Mouse (Mus musculus) liver, embryonic 12.5 days (tissue): ENCODE data around the gene Tbl1x. TPM values are rescaled to one million over a fixed set of nuclear protein-coding genes. Genes with fewer than 3 reads are reported as not detected.

ENCODE experiments used
- ATAC-seq: fragments of 200-750 bp; cut with Nextera tagmentation; 2 replicates; pipeline ENCODE4 v1.8.0; 2017; ENCODE audit warnings: moderate number of reproducible peaks, mild to moderate bottlenecking, moderate library complexity
- H3K27ac ChIP-seq: fragments of 300-500 bp; sonication (generic); 2 replicates; pipeline ENCODE4 v1.5.1; 2016; ENCODE audit warnings: mild to moderate bottlenecking
- H3K27me3 ChIP-seq: fragments of 300-500 bp; sonication (generic); replicated peaks from 2 replicates; pipeline ENCODE4 v1.6.1; 2016; ENCODE audit warnings: mild to moderate bottlenecking, moderate library complexity
- H3K36me3 ChIP-seq: fragments of 300-500 bp; sonication (generic); 2 replicates; pipeline ENCODE4 v1.6.1; 2016; ENCODE audit warnings: mild to moderate bottlenecking, moderate library complexity
- H3K4me1 ChIP-seq: fragments of 300-500 bp; sonication (generic); 2 replicates; pipeline ENCODE4 v1.6.1; 2016
- H3K4me2 ChIP-seq: fragments of 300-500 bp; sonication (generic); 2 replicates; pipeline ENCODE4 v1.6.1; 2016; ENCODE audit warnings: mild to moderate bottlenecking, moderate library complexity
- H3K4me3 ChIP-seq: fragments of 300-500 bp; sonication (generic); 2 replicates; pipeline ENCODE4 v1.5.1; 2016; ENCODE audit warnings: mild to moderate bottlenecking, moderate library complexity
- H3K9ac ChIP-seq: fragments of 300-500 bp; sonication (generic); 2 replicates; pipeline ENCODE4 v1.6.1; 2016; ENCODE audit warnings: mild to moderate bottlenecking, moderate library complexity
- H3K9me3 ChIP-seq: fragments of 300-500 bp; sonication (generic); replicated peaks from 2 replicates; pipeline ENCODE4 v1.6.1; 2016; ENCODE audit warnings: mild to moderate bottlenecking, moderate library complexity
- WGBS: fragments of 180-500 bp; shearing (Covaris S2); methylation state at CpG from one replicate; pipeline ENCODE4 v1.1.7; 2016; ENCODE audit not compliant: insufficient replicate concordance; 5-methylcytosine and 5-hydroxymethylcytosine counted together
- polyA plus RNA-seq: library from polyadenylated mRNA; unstranded; fragments of >200 nt; fragmentation: Nextera tagmentation; extraction: Ambion mirVana; gene quantifications from 2 replicates; pipeline ENCODE4 v1.2.1, GENCODE M21; 2016

The Tbl1x gene
- polyA plus RNA-seq, 1 experiment from 2014 or later = 27.1 TPM

- no peaks in the 10 kb centered on the region for H3K9me3 ChIP-seq
- no peak overlapping the region for H3K9ac ChIP-seq
- 20% methylated on average over 4 of the region's 4 CpGs for WGBS
- no peak for ATAC-seq
- peak overlapping the region; percentile 18; the same call in 1 of the 2 replicates for H3K4me2 ChIP-seq
- H3K27ac ChIP-seq = no peak overlapping the region
- peaks cover 42% of the 10 kb centered on the region for H3K4me1 ChIP-seq
- no peaks in the 10 kb centered on the region for H3K36me3 ChIP-seq
- no peak overlapping the region for H3K4me3 ChIP-seq
- no peaks in the 10 kb centered on the region for H3K27me3 ChIP-seq
These were observed 69.2 kb downstream of the Tbl1x start for GRCm38 (mm10) chrX:77579964-77580363.

DNA sequence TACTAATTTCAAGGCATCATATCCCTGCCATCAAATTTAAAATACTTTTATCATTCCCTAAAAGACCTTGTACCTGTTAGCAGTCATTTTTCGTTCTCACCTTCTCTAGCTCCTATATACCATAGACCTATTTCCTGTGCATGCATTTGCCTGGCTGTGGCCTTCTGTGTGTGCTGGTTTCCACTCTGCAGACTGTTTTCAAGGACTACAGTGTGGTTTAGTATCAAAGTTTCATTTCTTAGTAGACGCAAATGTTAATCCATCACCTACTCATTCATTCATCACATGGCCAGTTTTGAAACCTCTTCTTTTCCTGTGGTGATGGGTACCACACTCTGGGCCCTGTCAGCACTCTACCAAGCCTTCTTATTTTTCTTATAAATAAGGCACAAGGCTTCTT, 75.2 kb downstream of the Tbl1x start:
- WGBS = 75% methylated on average over 2 of the region's 2 CpGs

GRCm38 (mm10) chrX:77594670-77595224, 83.9 kb downstream of the Tbl1x start:
- 0 out of 2 replicates have a peak, but pooled peaks have one; percentile 30 for ATAC-seq

More for the DNA sequence above, 75.2 kb downstream of the Tbl1x start:
- H3K4me1 ChIP-seq = peaks cover 11% of the 10 kb centered on the region
- no peak overlapping the region for H3K4me2 ChIP-seq
- no peaks in the 10 kb centered on the region for H3K27me3 ChIP-seq
- H3K9me3 ChIP-seq = no peaks in the 10 kb centered on the region
- no peak overlapping the region for H3K9ac ChIP-seq
- no peak overlapping the region for H3K27ac ChIP-seq
- H3K36me3 ChIP-seq = no peaks in the 10 kb centered on the region
- no peak for ATAC-seq
- H3K4me3 ChIP-seq = no peak overlapping the region

DNA sequence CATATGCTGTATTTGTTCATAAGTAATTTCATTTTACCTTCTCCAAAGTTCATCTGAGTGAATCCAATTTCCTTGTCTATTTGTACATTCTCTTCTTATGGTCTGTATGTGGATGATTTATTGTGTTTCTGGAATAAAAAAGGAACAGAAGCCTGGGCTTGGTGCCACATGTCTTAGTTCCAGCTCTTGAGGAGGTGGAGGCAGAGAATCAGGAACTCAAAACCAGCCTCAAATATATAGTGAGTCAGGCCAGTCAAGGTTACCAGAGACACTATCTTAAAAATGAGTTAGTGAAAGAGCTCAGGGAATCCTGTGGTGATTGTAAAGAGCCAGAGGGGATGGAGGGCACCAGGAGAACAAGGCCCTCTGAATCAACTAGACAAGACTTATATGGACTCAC, 86.9 kb downstream of the Tbl1x start:
- Histone ChIP-seq H3K27ac (no peak overlapping the region), H3K9me3 (no peaks in the 10 kb centered on the region), H3K27me3 (no peaks in the 10 kb centered on the region), H3K4me1 (peaks cover 11% of the 10 kb centered on the region), H3K4me3 (no peak overlapping the region), H3K4me2 (no peak overlapping the region), H3K9ac (no peak overlapping the region), H3K36me3 (no peaks in the 10 kb centered on the region)
- ATAC-seq = no peak

More at GRCm38 (mm10) chrX:77594670-77595224, 83.9 kb downstream of the Tbl1x start:
- H3K9ac ChIP-seq = no peak overlapping the region
- H3K4me2 ChIP-seq = 0 out of 2 replicates have a peak overlapping the region, but pooled peaks have one; percentile 1
- H3K27ac ChIP-seq = no peak overlapping the region
- H3K27me3 ChIP-seq = no peaks in the 10 kb centered on the region
- H3K9me3 ChIP-seq = no peaks in the 10 kb centered on the region
- H3K36me3 ChIP-seq = no peaks in the 10 kb centered on the region
- peaks cover 14% of the 10 kb centered on the region for H3K4me1 ChIP-seq
- WGBS = 29% methylated on average over 7 of the region's 7 CpGs
- H3K4me3 ChIP-seq = no peak overlapping the region

DNA sequence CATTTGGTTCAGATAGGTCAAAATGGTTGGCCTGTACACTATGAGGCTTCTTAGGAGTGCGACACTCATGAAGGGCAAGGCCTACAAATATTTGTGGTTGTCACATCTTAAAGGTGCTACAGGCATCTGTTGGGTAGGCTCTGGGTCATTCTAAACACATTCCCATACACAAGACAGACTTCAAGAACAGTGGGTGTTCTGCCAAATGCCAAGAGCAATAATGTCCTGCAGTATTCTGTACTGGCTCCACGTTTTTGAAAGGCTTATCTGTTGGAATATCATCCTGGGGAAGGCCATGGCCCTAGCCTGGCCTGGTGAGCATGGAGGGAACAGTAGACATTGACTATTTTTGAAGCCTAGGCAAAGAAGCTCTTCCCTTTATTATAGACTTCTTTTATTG, 87.9 kb downstream of the Tbl1x start:
- Histone ChIP-seq H3K36me3 (no peaks in the 10 kb centered on the region), H3K9ac (no peak overlapping the region), H3K27ac (no peak overlapping the region), H3K27me3 (no peaks in the 10 kb centered on the region), H3K4me3 (no peak overlapping the region), H3K4me1 (peaks cover 14% of the 10 kb centered on the region), H3K4me2 (no peak overlapping the region), H3K9me3 (no peaks in the 10 kb centered on the region)
- 58% methylated on average over 2 of the region's 2 CpGs for WGBS
- no peak for ATAC-seq

GRCm38 (mm10) chrX:77603496-77604258, 92.9 kb downstream of the Tbl1x start:
- Histone ChIP-seq H3K36me3 (no peaks in the 10 kb centered on the region), H3K4me2 (no peak overlapping the region), H3K9me3 (no peaks in the 10 kb centered on the region), H3K27ac (no peak overlapping the region), H3K27me3 (no peaks in the 10 kb centered on the region), H3K9ac (no peak overlapping the region), H3K4me1 (peaks cover 12% of the 10 kb centered on the region; the same call in 1 of the 2 replicates), H3K4me3 (no peak overlapping the region)
- no peak for ATAC-seq
- 68% methylated on average over 2 of the region's 2 CpGs for WGBS

DNA sequence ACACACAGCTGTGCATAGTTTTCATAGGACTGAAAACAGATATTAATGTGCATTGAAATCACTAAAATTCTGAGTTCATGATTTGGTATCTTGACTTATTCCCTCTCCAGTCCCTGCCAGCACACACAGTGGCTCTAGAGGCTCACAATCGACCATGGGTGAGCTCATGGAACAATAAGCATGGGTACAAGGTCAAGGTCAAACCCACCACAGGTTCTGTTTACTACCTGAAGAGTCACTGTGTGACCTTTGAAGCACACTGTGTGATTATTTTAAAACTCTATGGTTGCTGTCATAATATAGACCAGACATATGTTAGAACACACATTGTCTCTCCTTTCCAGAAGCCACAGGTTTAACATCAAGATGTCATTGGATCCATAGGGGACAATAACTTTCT, 96.7 kb downstream of the Tbl1x start:
- 36% methylated on average over 1 of the region's 1 CpGs for WGBS
- Histone ChIP-seq H3K9ac (no peak overlapping the region), H3K36me3 (no peaks in the 10 kb centered on the region), H3K27ac (no peak overlapping the region), H3K9me3 (no peaks in the 10 kb centered on the region), H3K27me3 (no peaks in the 10 kb centered on the region), H3K4me1 (peaks cover 13% of the 10 kb centered on the region; the same call in 1 of the 2 replicates), H3K4me2 (no peak overlapping the region), H3K4me3 (no peak overlapping the region)
- ATAC-seq = no peak

GRCm38 (mm10) chrX:77608947-77609703, 98.3 kb downstream of the Tbl1x start:
- Histone ChIP-seq H3K4me1 (peaks cover 9% of the 10 kb centered on the region; the same call in 1 of the 2 replicates), H3K9ac (no peak overlapping the region), H3K4me3 (no peak overlapping the region), H3K4me2 (no peak overlapping the region), H3K36me3 (no peaks in the 10 kb centered on the region), H3K9me3 (no peaks in the 10 kb centered on the region), H3K27me3 (no peaks in the 10 kb centered on the region), H3K27ac (no peak overlapping the region)
- WGBS = 56% methylated on average over 2 of the region's 2 CpGs
- no peak for ATAC-seq

DNA sequence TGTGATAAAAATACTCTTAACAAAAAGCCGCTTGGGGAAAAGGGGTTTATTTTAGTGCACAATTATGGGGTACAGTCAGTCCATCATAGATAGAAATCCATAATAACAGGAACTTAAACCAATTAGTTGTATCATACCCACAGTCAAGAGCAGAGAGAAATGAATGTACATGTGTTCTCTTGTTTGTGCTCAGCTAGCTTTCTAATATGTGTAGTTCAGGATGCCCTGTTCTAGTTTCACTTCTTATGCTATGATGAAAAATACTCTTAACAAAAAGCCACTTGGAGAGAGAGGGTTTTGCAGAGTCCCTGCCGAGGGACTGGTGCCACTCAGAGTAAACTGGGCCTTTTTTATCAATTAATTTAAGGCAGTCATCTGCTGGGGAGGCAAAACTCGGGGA, 101.1 kb downstream of the Tbl1x start:
- 42% methylated on average over 3 of the region's 3 CpGs for WGBS
- H3K9ac ChIP-seq = no peak overlapping the region
- H3K27me3 ChIP-seq = no peaks in the 10 kb centered on the region
- H3K4me2 ChIP-seq = no peak overlapping the region
- no peaks in the 10 kb centered on the region for H3K9me3 ChIP-seq
- H3K4me1 ChIP-seq = peaks cover 9% of the 10 kb centered on the region; the same call in 1 of the 2 replicates
- no peaks in the 10 kb centered on the region for H3K36me3 ChIP-seq
- no peak overlapping the region for H3K27ac ChIP-seq
- no peak for ATAC-seq
- no peak overlapping the region for H3K4me3 ChIP-seq

DNA sequence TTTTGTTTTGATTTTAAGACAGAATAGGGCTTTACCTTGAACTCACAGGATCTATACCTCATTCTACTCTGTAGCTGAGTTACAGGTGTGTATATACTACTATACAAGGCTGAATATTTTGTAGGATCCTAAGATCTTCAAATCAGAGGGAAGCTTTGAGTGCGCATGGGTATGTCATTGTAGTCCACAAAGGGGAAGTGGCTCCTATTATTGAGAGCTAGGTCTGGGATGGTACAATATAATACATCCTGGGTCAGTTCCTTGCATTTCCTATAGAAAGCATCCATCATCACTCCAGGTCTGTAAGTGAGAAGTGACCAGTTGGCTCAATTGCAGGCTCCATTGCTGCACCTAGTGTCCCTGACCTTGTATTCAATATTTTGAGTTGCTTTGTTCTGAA, 102.2 kb downstream of the Tbl1x start:
- Histone ChIP-seq H3K4me1 (0 out of 2 replicates have a peak, but pooled peaks cover 7% of the 10 kb centered on the region), H3K36me3 (no peaks in the 10 kb centered on the region), H3K4me2 (no peak overlapping the region), H3K9me3 (no peaks in the 10 kb centered on the region), H3K4me3 (no peak overlapping the region), H3K9ac (no peak overlapping the region), H3K27me3 (no peaks in the 10 kb centered on the region), H3K27ac (no peak overlapping the region)
- no peak for ATAC-seq
- 67% methylated on average over 1 of the region's 1 CpGs for WGBS

DNA sequence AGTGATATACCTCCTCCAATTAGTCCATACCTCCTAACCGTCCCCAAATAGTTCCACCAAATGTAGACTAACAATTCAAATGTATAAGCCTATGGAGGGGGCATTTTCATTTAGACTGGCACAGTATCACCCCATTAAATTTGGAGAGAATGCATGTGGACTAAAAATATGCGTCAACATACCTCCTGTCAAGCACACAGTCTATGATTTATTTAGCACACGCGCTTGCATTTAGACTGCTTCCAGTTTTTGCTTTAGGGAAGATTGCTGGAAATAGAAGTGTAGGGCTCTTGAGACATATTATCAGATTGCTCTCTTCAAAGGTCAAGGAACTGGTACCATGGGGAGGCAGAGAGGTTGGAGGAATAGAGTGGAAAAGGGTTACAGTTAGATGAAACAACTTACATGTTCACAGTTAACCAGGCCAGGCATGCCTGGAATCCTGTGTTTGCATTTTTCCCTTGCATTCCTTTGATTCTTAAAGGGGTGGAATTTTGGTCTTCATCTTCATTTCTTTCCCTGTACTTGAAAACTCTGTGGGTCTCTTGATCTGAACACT, 105.0 kb downstream of the Tbl1x start:
- Histone ChIP-seq H3K36me3 (no peaks in the 10 kb centered on the region), H3K27ac (no peak overlapping the region), H3K27me3 (no peaks in the 10 kb centered on the region), H3K9ac (no peak overlapping the region), H3K9me3 (no peaks in the 10 kb centered on the region), H3K4me3 (no peak overlapping the region), H3K4me2 (no peak overlapping the region), H3K4me1 (peaks cover 9% of the 10 kb centered on the region; the same call in 1 of the 2 replicates)
- 69% methylated on average over 4 of the region's 4 CpGs for WGBS
- ATAC-seq = no peak
